Mouse (Mus musculus) midbrain, embryonic 11.5 days (tissue): ENCODE data around the gene Prmt3. TPM values are rescaled to one million over a fixed set of nuclear protein-coding genes. Genes with fewer than 3 reads are reported as not detected.

ENCODE experiments used
- polyA plus RNA-seq: library from polyadenylated mRNA; unstranded; fragments of >200 nt; fragmentation: Nextera tagmentation; extraction: Ambion mirVana; gene quantifications from 2 replicates; pipeline ENCODE4 v1.2.1, GENCODE M21; 2014

Gene Prmt3
- polyA plus RNA-seq, 1 experiment from 2014 or later = 82.0 TPM

Other genes with a start within 250 kb of the Prmt3 start
- gene Dbx1, start 141.5 kb upstream of the Prmt3 start, polyA plus RNA-seq = 168 and 182 TPM in 2 replicates
- 11.1 and 12.1 TPM in 2 replicates for gene Htatip2, start 19.2 kb upstream of the Prmt3 start, polyA plus RNA-seq
- gene Slc6a5, start 131.8 kb downstream of the Prmt3 start, polyA plus RNA-seq = 0.07 TPM in 1 of 2 replicates, not detected in the other
- gene Nell1, start 196.5 kb downstream of the Prmt3 start, polyA plus RNA-seq = 2.2 and 2.4 TPM in 2 replicates